Mouse (Mus musculus) heart, adult 9 months (tissue): ENCODE measurements at regions not wholly inside any gene's neighbourhood (a gene's known extent, or its start where the extent isn't known, plus 50 kb on each side); places are given as distances from the start of the nearest gene placed in this dataset.

Experiments
- DNase-seq, 2 experiments: peaks; one replicate each; pipeline ENCODE4 v3.0.0; 2022; ENCODE audit warnings: low spot score in 2 of 2

DNA sequence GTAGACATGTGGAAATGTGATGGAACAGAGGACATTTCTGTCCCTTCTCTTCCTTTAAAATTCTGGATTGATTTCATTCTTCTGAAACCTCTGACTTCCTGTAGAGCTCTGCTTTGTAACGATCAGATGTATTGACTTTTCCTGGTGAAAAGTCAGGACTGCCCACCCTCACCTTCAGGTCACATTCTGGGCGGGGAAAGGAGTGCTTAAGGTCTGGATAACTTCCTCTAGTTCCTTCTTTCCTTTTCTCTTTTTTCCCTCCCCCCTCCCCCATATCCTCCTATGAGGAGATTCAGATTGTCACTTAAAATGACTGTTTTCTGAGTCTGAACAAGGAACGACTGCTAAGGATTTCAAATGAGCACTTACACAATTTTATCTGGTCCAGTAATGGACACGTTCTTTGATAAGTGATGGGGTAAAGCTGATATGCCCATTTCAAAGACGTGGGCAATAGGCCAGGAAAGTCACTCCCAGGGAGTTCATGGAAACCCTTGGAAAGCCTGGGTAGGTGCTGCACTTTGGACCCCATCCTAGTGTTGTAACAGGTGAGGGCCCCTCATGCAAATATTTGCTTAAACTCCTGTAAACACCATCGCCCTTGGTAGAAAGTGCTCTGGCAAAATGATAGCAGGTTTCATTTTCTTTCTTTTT lies 186.9 kb upstream of the Marcks start:
- DNase-seq = no peak

DNA sequence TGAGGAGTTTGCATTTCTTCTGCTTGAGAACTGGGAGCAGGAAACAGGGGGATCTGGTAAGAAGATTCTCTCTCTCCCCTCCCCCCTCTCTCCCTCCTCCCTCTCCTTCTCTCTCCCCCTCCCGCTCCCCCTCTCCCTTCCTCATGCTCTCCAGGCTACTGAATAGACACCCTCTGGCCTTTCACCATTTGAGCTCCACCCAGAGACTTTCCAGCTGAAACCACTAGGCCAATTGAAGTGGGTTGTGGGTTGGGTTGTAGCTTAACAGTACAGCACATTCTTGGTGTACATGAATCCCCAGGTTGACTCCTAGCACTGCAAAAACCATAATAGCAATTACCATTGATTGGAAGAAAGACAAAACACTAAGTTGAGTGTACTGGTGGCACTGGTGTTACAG lies 185.0 kb upstream of the Marcks start:
- no peak for DNase-seq

DNA sequence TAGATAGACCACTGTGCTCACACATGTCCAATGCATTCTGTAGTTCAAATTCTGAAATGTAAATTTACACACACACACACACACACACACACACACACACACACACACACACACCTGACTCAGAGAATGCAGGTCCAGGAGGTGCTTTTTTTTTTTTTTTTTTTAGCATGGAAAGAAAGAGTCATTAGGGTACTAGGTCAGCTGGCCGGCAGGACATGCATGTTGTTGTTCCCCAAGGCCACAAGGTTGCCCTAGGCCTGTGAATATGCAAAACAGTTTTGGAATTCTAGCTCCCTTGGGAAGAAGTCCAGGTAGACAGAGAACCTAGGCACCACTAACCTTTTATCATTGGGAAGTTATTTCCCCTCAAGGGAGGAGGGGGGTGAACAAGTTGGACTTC lies 184.1 kb upstream of the Marcks start:
- no peak for DNase-seq

DNA sequence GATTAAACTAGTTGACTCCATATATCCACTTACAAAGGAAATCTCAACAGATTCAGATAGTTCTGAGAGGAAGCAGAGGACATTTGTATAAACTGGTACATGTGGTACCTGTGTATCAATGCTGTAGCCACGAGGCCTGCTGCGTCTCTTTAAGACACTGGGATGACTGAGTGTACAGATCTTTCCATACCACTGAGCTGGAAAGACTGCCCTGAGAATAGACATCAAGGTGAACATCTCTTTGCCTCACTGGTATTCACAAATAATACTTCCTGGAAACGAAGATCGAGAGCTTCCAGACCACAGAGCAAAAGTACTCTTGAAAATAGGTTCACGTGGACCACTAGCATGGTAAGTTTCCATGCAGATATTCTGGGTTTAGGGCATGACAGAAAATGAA lies 183.6 kb upstream of the Marcks start:
- no peak for DNase-seq

DNA sequence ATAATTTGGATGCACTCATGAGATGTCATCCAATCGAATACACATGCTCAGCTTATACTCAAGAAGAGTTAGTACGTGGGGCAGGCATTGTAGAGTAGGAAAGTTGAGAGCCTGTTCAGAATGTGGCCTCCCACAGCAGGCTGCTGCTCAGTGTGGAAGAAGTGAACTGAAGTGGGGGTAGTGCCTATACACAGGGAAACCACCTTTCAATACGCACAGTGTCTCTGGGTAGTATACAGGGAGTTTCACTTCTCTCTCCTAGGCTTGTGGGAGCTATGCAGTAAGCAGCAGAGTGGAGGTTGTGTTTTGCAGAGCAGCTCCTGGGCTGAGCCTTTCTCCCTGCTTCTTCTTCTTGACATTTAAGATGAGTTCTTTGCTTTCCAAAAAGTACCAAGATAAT lies 182.5 kb upstream of the Marcks start:
- DNase-seq = peak in 1 of 2 experiments; percentile 30

DNA sequence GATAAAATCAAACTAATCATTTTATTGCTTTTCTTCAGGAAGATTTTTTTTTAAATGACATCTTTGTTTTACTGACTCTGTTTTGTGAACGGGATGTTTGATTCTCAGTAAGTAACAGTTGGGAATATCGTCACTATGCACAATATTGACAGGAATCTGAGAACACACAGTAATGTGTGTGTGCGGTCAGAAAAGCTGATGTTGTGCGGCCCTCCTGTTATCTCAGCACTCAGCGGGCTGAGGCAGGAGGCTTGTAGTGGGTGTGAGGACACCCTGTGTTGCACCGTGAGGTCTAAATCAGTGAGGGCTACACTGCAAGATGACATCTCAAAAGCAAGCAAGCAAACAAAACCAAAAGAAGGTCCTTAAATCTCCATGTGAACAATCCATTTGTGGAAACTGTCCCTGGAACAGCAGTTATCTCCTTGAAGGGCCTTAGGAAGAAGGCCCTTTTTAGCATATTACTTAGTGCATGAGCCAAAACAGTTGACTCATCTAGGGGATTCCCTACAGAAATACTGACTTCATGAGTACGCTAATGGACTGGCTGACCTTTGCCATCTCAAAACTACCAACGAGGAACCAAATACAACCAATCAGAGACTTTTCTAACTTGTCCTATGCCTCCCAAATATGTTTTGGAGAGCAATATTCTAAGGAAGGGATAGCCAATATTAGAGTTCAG lies 181.2 kb upstream of the Marcks start:
- DNase-seq = no peak

DNA sequence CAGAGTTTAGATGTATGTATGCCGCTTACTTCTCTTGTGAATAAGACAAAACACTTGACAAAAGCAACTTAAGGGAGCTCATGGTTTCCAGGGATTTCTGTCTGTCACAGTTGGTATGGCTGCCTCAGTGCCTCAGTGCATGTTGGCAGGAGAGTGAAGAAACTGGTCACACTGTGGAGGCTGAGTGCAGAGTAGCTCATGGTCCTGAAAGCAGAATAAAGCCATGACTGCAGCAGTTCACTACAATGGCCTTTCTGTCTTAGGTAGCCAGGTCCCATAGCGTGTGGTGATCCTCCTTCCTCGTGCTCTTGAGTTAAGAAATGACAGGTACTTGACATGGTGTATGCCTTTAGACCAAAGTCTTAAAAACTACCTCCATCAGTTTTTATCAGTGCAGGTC lies 178.0 kb upstream of the Marcks start:
- DNase-seq = no peak

DNA sequence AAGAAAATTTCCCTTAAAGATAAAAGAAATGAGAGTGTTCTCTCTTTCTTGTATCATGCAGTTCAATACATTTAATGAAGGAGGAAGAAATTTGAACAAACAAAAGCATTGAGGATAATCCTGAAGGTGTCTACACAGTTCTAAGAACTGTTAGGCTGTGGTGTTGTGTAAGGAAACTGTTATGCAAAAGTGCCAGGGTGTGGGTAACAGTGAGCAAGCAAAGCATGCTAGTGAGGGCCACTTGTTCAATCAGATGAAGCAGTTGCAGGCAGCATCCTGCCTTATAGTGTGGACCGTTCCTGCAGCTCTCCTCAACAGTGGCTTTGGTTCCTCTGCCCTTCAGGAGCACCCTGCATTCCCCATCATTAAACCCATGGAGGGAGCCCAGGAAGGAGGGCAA lies 177.1 kb upstream of the Marcks start:
- no peak for DNase-seq

DNA sequence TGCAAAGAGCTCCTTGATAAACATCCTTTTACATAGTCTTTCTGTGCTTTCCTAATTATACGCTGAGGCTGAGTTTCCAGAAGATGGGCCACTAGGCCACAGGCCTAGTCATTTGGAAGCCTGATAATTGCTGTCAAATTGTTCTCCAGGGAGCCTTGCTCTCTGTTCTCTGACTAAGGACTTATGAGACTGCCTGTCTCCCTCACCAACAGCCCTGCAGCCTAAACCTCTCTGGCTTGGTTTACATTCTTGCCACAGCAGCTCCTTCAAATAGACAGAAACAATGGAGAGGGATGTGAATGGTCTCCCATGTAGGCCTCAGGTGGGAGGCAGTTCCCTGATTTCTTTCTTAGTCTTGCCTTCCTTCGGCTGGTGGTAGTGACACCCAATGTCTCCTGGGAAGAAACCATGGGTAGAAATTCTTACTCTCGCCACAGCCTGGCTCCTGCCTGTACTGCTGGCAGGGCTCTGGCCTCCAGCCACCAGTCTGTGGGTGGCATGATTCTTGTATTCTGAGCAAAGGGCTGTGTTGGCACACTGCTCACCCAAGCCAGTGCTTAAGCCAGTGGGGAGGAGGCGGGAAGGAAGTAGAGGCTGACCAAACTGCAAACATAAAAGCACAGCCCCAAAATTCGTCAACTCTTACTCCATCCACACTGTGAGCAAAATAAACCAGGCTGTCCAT lies 176.2 kb upstream of the Marcks start:
- DNase-seq = no peak

DNA sequence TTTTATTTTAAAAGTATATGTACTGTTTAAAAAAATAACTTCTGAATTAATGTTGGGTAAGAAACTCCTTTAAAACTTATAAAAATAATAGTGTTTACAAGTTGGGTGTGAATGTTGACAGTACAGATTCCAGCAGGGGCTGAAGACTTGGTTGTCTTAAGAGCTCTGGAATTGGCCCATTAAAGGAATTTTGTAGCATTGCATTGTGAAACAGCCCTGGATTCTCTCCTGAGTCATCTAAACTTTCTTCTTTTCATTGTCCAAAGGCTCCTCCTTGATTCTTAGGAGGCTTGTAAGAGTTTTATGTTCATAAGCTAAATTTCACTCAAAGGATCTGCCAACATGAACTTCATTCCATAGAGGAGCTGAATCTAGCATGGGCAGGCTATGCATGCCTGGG lies 174.7 kb upstream of the Marcks start:
- DNase-seq = no peak

DNA sequence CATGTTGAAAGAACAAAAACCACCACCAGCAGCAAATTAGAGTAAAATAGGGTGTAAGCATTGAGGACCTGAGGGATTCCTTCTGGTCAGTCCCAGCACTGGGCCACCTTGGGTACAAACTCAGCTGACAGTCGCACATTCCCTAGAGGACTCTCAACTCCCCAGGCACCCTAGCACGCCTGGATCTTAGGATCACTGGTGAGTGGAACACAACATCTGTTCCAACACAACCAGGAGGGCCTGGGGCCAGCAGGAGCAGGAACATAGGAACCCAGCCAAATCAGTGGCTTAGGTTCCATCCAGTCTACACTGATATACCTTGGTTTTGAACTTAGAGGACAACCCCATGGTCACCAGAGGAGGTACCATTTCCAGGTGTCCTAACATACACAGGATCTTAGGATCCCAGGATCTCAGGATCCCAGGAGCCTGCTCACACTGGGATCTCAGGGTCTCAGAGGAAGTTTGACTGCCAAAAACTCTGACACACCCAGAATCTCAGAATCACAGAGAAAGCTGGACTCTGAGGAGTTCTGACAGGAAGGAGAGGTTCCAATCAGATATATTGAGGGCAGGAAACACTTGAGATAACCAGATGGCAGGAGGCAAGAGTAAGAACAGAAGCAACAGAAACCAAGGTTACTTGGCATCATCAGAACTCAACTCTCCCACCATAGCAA lies 171.7 kb upstream of the Marcks start:
- DNase-seq = peak; percentile 50 to 71

DNA sequence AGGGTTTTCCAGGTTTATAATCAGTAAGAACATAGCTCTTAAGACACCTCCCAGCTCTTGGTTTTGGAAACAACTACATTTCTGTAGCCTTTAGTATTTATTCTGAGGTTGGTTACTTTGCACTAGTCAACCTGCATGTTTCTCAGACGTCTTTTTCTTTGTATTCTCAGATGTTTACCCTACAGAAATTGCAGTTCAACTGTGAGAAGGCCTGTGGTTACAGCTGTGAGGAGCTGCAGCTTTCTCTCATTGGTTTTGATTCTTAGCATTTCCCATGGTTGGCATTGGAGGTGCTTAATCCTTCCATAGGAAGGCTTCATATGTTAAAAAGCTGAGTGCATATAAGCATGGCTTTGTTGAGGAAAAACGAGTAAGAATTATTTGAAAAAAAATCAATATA lies 165.9 kb upstream of the Marcks start:
- no peak for DNase-seq

DNA sequence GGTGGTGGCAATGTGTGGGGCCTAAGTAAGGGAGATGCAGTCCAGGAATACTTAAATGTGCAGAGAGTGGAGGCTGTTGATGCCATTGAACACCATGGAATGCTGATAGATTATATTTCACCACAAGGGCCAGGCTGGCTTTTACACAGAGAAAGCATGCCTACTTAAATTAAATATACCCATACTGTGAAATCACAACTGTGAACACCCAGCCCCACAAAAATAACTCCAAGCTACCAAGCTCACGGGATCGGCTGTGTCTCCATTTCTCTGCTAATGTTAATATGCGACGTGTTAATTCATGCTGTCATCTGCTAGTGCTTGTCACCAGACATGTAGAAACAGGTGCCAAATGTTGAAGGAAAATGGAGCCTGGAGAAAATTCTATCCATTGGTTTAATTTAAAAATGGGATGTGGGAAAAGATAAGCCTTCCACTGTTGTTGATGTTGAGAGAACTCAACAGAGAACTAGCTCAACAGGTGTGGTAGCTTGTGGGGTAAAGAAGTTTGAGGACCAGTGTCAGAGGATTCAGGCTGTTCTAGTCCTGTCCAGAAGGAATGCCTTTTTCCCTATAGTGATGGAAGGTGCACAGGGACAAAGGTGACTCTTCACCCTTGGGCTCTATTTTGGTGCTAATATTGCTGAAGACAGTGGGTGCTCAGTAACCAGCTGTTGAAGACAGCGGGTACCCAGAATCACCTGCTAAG lies 161.6 kb upstream of the Marcks start:
- DNase-seq = no peak

DNA sequence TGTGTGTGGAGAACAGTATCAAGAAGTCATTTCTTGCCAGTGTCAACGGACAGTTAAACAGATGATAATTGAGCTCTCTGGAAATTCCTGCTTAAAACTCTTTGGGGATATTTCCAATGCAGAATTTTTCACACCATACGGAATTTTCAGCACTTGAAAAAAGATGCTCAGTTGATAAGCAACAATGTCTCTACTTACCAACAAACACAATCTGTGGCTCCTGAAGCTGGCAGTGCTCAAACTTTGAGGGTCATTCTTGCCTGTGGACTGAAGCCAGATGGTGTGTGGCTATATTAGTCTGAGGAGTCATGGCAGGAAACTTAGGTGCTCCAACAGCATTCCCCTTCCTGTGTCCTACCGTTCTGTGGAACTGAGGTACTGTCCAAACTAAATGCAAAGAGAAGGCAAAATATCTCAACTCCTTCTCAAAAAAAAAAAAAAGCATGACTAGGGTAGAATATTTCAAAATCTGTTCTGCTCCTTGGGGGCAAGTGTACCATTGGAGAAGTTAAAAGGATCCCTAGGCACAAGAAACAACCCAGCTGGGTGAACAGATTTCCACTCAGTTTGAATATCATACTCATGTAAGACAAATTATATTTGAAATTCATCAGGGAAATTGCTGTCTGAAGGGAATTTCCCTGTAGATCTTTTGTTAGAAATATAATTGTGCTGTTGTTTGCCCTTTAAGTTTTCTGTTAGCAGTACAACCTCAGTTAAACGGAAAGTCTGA lies 160.1 kb upstream of the Marcks start:
- no peak for DNase-seq

DNA sequence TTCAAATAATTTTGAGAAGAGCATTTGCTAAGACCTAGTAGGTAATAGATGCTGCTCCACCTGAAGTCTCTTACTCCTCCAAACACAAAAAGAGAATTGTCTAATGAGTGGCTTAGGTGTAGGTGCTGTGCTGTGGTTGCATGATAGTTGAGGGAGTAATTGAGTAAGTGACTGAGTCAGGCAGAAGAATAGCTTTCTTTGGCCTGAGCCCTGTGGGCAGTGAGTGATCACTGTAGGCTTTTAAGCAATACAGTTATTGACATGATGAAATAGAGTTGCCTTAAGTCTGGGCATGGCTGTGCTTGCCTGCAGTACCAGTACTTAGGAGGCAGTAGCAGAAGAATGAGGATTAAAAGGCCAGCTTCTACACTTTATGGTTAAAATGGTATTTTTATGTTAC lies 155.5 kb upstream of the Marcks start:
- no peak for DNase-seq

DNA sequence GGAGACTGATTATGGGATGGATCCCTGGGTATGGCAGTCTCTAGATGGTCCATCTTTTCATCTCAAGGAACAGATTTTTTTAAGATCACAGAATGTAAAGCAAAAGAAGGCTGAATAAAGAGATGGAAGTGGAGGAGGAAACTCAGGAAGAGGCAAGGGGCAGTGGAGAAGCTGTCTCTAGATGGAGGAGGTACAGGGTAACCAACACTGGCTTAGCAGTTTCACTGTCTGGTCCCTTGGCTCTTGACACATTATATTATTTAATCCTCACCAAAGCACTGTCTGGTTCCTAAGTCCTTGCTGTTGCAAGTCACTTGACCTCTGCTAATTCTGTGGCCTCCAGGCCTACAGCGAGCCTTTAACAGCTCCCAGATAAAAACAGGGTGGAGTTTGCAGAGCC lies 154.6 kb upstream of the Marcks start:
- DNase-seq = no peak

DNA sequence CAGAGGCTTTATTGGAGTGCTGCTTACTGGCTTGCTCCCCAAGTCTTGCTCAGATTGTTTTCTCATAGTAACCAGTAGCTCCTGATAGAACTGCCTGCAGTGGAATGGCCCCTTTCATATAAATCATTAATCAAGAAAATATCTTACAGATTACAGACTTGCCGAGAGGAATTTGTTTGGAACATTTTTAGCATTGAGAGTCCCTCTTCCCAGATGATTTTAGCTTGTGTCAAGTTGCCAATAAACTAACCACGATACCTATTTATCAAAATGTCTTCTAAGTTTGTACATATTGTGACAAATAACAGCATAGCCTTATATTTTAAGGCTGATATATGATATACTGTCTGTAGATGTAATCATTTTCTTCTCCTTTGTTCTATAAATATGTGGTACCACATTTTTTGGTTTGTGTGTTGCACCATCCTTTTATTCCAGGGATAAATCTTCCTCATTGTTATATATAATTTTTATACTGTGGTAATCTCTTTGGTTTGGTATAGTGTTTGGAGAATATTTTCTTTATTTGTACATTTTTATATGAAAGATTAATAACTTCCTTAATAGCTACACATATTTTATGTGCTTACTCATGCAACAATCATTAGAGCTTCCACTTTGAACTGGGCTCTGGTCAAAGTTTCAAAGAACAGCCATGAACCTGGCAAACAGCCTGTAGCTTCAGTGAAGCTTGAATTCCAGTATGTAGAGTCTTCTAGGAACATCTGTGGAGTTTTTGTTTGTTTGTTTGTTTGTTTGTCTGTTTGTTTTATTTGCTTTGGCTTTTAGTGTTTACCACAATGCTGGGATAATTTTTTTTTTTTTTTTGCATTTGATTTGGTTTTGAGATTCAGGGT lies 153.1 kb upstream of the Marcks start:
- no peak for DNase-seq

DNA sequence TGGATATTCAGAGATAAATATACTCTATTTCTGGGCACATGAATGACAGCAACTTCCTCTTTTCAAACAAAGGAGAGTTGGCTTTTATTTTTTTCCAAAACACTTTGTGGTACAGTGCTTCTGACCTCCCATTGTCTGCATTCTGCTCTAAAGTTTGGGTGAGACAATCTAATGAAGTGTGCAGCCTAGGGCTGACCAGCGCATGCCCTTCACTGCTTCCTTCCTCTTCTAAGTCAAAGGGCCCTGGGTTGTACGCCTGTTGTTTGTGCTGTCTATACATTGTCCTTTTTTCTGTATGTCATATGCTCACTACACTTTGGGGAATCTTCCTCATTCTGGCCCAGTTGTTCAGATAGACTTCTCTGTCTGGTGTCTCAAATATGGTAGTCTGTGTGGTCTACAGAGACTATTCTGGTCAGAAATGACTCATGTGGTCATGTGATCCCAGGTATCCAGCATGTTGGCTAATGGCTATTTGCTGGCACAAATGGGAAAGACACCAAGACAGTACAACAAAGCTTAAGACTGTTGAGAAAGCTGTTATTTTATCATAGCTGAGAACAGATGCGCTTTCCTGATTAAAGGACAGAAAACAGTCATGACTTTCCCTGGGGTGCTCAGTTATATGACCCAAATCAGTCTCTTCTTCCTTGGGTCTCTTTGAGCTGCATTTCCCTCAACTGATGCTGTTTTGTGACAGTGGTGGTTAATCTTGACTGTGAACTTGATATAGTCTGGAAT lies 151.4 kb upstream of the Marcks start:
- DNase-seq = no peak

DNA sequence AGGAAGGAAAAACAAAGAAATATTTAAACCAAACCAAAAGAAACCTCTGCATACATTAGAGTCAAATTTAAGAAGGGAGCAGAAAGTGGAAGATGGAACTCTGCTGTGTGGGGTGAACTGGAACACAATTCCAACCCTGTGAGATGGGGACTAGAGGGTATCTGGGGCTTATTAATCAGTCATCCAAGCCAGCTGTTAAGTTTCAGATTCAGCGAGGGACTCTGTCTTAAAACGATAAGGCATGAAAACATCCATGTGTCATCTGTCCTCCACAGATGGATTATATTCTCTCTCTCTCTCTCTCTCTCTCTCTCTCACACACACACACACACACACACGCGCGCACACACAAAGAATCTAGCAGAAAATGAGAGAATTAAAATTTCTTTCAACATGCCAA lies 147.6 kb upstream of the Marcks start:
- DNase-seq = peak in 1 of 2 experiments; percentile 10

DNA sequence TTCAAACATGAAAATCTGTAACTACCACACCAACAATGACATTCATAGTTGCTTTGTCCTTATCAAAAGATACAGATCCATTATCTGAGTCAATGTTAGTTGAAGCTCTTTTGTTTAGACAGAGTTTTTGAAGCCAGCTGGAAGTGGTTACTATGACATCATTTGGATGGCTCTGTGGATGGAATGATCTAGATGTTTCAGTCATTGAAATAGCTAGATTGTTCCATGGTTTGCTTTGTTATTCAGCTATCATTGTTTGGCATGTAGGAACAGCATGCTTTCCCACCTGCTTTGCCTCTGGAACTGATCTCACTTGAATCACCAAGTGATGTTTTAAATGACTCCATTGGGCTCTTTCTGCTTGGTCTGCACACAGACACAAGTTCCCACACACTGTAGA lies 144.2 kb upstream of the Marcks start:
- peak in 1 of 2 experiments; percentile 17 for DNase-seq
